Mouse (Mus musculus) liver, embryonic 14.5 days (tissue): Measurements from ENCODE around the gene Canx. TPM values are rescaled to one million over a fixed set of nuclear protein-coding genes. Genes with fewer than 3 reads are reported as not detected.

Experiments
- ATAC-seq: fragments of 200-750 bp; cut with Nextera tagmentation; 2 replicates; pipeline ENCODE4 v1.8.0; 2017; ENCODE audit warnings: moderate number of reproducible peaks, mild to moderate bottlenecking, moderate library complexity; ENCODE audit not compliant: insufficient read depth
- DNase-seq, 3 experiments: peaks; one replicate each; pipeline ENCODE4 v3.0.0-alpha.2; 2012 to 2013; ENCODE audit warnings: low read depth in 3 of 3, low spot score in 3 of 3
- H3K27ac ChIP-seq: fragments of 300-500 bp; sonication (generic); 2 replicates; pipeline ENCODE4 v1.5.1; 2014; ENCODE audit warnings: moderate library complexity, mild to moderate bottlenecking, control low read depth, inconsistent platforms
- H3K27me3 ChIP-seq: fragments of 300-500 bp; sonication (generic); 2 replicates; pipeline ENCODE4 v1.6.1; 2014; ENCODE audit warnings: mild to moderate bottlenecking, low read length, moderate library complexity; ENCODE audit not compliant: control insufficient read depth, insufficient read depth
- H3K36me3 ChIP-seq: fragments of 300-500 bp; sonication (generic); replicated peaks from 2 replicates; pipeline ENCODE4 v1.6.1; 2014; ENCODE audit warnings: low read depth; ENCODE audit not compliant: control insufficient read depth, insufficient read depth
- H3K4me1 ChIP-seq, 2 experiments: fragments of 200-500 bp in 1 of 2; fragments of 300-500 bp in 1 of 2; sonication (generic) in 1 of 2; replicated peaks; 2 replicates each; pipeline ENCODE4 v1.6.1; 2012 to 2014; ENCODE audit warnings: antibody characterized with exemption in 1 of 2, inconsistent platforms in 1 of 2, low read length in 1 of 2; ENCODE audit not compliant: control insufficient read depth in 2 of 2, insufficient read depth in 2 of 2
- H3K4me2 ChIP-seq: fragments of 300-500 bp; sonication (generic); 2 replicates; pipeline ENCODE4 v1.6.1; 2014; ENCODE audit warnings: low read depth, mild to moderate bottlenecking, control low read depth, moderate library complexity
- H3K4me3 ChIP-seq, 2 experiments: fragments of 200-500 bp in 1 of 2; fragments of 300-500 bp in 1 of 2; sonication (generic) in 1 of 2; 2 replicates each; pipeline ENCODE4 v1.5.1; 2012 to 2014; ENCODE audit warnings: low read depth in 2 of 2, low read length in 2 of 2, mild to moderate bottlenecking in 2 of 2, control low read depth in 1 of 2, inconsistent platforms in 1 of 2, moderate library complexity in 1 of 2; ENCODE audit not compliant: insufficient read depth in 1 of 2
- H3K9ac ChIP-seq: fragments of 300-500 bp; sonication (generic); replicated peaks from 2 replicates; pipeline ENCODE4 v1.6.1; 2014; ENCODE audit warnings: mild to moderate bottlenecking, control low read depth, moderate library complexity
- H3K9me3 ChIP-seq: fragments of 300-500 bp; sonication (generic); 2 replicates; pipeline ENCODE4 v1.6.1; 2016; ENCODE audit warnings: low read length, mixed read lengths; ENCODE audit not compliant: control insufficient read depth
- CTCF ChIP-seq: IDR thresholded peaks from 2 replicates; pipeline ENCODE4 v1.5.1; 2016; ENCODE audit warnings: antibody characterized with exemption, low read depth, control low read depth
- EP300 ChIP-seq: IDR thresholded peaks from 2 replicates; pipeline ENCODE4 v1.6.1; 2016; ENCODE audit warnings: antibody characterized with exemption, low read depth
- WGBS: fragments of 180-500 bp; shearing (Covaris S2); extraction: QIAGEN DNeasy Blood & Tissue Kit; methylation state at CpG from one replicate; pipeline ENCODE4 v1.1.7; 2014; ENCODE audit not compliant: insufficient replicate concordance; 5-methylcytosine and 5-hydroxymethylcytosine counted together
- polyA plus RNA-seq, 2 experiments: library from polyadenylated mRNA; depleted of rRNA in 1 of 2; stranded (reverse) in 1 of 2; unstranded in 1 of 2; fragments of >200 nt; fragmentation: Nextera tagmentation in 1 of 2; extraction: Ambion mirVana in 1 of 2; gene quantifications; 2 replicates each; pipeline versions ENCODE4 v1.2.1 to v1.2.3; 2012 to 2014

Gene Canx
- polyA plus RNA-seq, 2 experiments = 91.6 to 136 TPM

- 73% methylated on average over 2 of the region's 2 CpGs for WGBS
Observed at GRCm38 (mm10) chr11:50272819-50273218, 52.7 kb downstream of the Canx start.

GRCm38 (mm10) chr11:50269885-50270284 lies 55.6 kb downstream of the Canx start:
- H3K4me3 ChIP-seq = no peak overlapping the region
- ATAC-seq (no peak), DNase-seq (no peak)
- no peak overlapping the region for H3K9ac ChIP-seq
- no peak overlapping the region for H3K4me2 ChIP-seq
- H3K36me3 ChIP-seq = peaks cover 8% of the 10 kb centered on the region
- H3K27ac ChIP-seq = no peak overlapping the region
- TF ChIP-seq CTCF (no peak), EP300 (no peak)
- 92% methylated on average over 1 of the region's 1 CpGs for WGBS
- H3K27me3 ChIP-seq = no peaks in the 10 kb centered on the region
- H3K4me1 ChIP-seq = no peaks in the 10 kb centered on the region; a peak in 1 of 4 replicates
- no peaks in the 10 kb centered on the region for H3K9me3 ChIP-seq

More at GRCm38 (mm10) chr11:50272819-50273218, 52.7 kb downstream of the Canx start:
- DNase-seq = no peak
- H3K36me3 ChIP-seq = no peaks in the 10 kb centered on the region
- no peak overlapping the region for H3K27ac ChIP-seq
- peaks cover 2 to 8% of the 10 kb centered on the region in 2 experiments; a peak in 1 of 4 replicates for H3K4me1 ChIP-seq
- H3K4me3 ChIP-seq = no peak overlapping the region
- TF ChIP-seq CTCF (no peak), EP300 (no peak)
- no peaks in the 10 kb centered on the region for H3K27me3 ChIP-seq
- no peaks in the 10 kb centered on the region for H3K9me3 ChIP-seq
- H3K9ac ChIP-seq = no peak overlapping the region
- ATAC-seq = no peak
- H3K4me2 ChIP-seq = no peak overlapping the region

- ATAC-seq (no peak), DNase-seq (no peak)
- no peaks in the 10 kb centered on the region for H3K27me3 ChIP-seq
- no peak overlapping the region for H3K4me3 ChIP-seq
- H3K4me2 ChIP-seq = no peak overlapping the region
- H3K9ac ChIP-seq = no peak overlapping the region
- no peaks in the 10 kb centered on the region for H3K9me3 ChIP-seq
- H3K4me1 ChIP-seq = no peaks in the 10 kb centered on the region
- H3K27ac ChIP-seq = no peak overlapping the region
- 60% methylated on average over 2 of the region's 2 CpGs for WGBS
- peaks cover 11% of the 10 kb centered on the region for H3K36me3 ChIP-seq
- TF ChIP-seq EP300 (no peak), CTCF (peak; percentile 61; the same call in 1 of the 2 replicates)
Observed at GRCm38 (mm10) chr11:50269163-50269562, 56.3 kb downstream of the Canx start.

- no peak overlapping the region for H3K9ac ChIP-seq
- H3K9me3 ChIP-seq = no peaks in the 10 kb centered on the region
- H3K27ac ChIP-seq = no peak overlapping the region
- H3K4me1 ChIP-seq = no peaks in the 10 kb centered on the region
- H3K4me3 ChIP-seq = no peak overlapping the region
- peaks cover 25% of the 10 kb centered on the region for H3K36me3 ChIP-seq
- no peak overlapping the region for H3K4me2 ChIP-seq
- no peak for DNase-seq
- TF ChIP-seq EP300 (no peak), CTCF (no peak)
- no peak for ATAC-seq
- 72% methylated on average over 3 of the region's 3 CpGs for whole genome bisulfite sequencing
- no peaks in the 10 kb centered on the region for H3K27me3 ChIP-seq
Observed at GRCm38 (mm10) chr11:50266997-50267396, 58.5 kb downstream of the Canx start.

GRCm38 (mm10) chr11:50265931-50266330 lies 59.5 kb downstream of the Canx start:
- H3K36me3 ChIP-seq = peaks cover 34% of the 10 kb centered on the region
- no peaks in the 10 kb centered on the region for H3K9me3 ChIP-seq
- WGBS = 83% methylated on average over 8 of the region's 8 CpGs
- no peaks in the 10 kb centered on the region for H3K4me1 ChIP-seq
- no peak overlapping the region for H3K4me3 ChIP-seq
- H3K27me3 ChIP-seq = no peaks in the 10 kb centered on the region
- no peak overlapping the region for H3K4me2 ChIP-seq
- H3K9ac ChIP-seq = no peak overlapping the region
- H3K27ac ChIP-seq = no peak overlapping the region
- no peak for ATAC-seq
- no peak for TF ChIP-seq CTCF
- no peak for TF ChIP-seq EP300
- DNase-seq = no peak
